Mouse (Mus musculus) testis, adult 2 months (tissue): ENCODE measurements around the gene Lhpp. TPM values are rescaled to one million over a fixed set of nuclear protein-coding genes. Genes with fewer than 3 reads are reported as not detected.

Experiments used
- H3K27ac ChIP-seq: fragments of 200-500 bp; 2 replicates; pipeline ENCODE4 v1.5.1; 2012; ENCODE audit warnings: low read depth, low read length; ENCODE audit not compliant: control insufficient read depth, insufficient read depth
- H3K27me3 ChIP-seq: fragments of 200-500 bp; 2 replicates; pipeline ENCODE4 v1.6.1; 2012; ENCODE audit warnings: mild to moderate bottlenecking, low read length, moderate library complexity; ENCODE audit not compliant: control insufficient read depth, insufficient read depth
- H3K36me3 ChIP-seq: fragments of 200-500 bp; 2 replicates; pipeline ENCODE4 v1.6.1; 2012; ENCODE audit warnings: mild to moderate bottlenecking, low read length; ENCODE audit not compliant: control insufficient read depth, insufficient read depth
- H3K4me1 ChIP-seq: fragments of 200-500 bp; 2 replicates; pipeline ENCODE4 v1.6.1; 2012; ENCODE audit warnings: low read length; ENCODE audit not compliant: control insufficient read depth, insufficient read depth
- H3K4me3 ChIP-seq: fragments of 200-500 bp; 2 replicates; pipeline ENCODE4 v1.5.1; 2012; ENCODE audit warnings: low read depth, mild to moderate bottlenecking, low read length, moderate library complexity, mixed read lengths; ENCODE audit not compliant: control insufficient read depth
- CTCF ChIP-seq: fragments of 200-500 bp; IDR thresholded peaks from 2 replicates; pipeline ENCODE4 v1.5.1; 2012; ENCODE audit warnings: low read depth, mild to moderate bottlenecking, inconsistent platforms, low read length, moderate library complexity; ENCODE audit not compliant: control insufficient read depth, insufficient read depth, insufficient replicate concordance
- POLR2A ChIP-seq: fragments of 200-500 bp; IDR thresholded peaks from 2 replicates; pipeline ENCODE4 v1.6.1; 2012; ENCODE audit warnings: low read depth, mild to moderate bottlenecking, inconsistent platforms, low read length, moderate library complexity; ENCODE audit not compliant: control insufficient read depth
- polyA plus RNA-seq: library from polyadenylated mRNA; depleted of rRNA; stranded (reverse); fragments of >200 nt; gene quantifications from 2 replicates; pipeline ENCODE4 v1.2.3, GENCODE M21; 2012

Lhpp gene
- polyA plus RNA-seq, 1 experiment: 7.3 TPM

- Histone ChIP-seq H3K4me1 (peaks cover 2% of the 10 kb centered on the region; the same call in 1 of the 2 replicates), H3K36me3 (no peaks in the 10 kb centered on the region), H3K4me3 (no peak overlapping the region), H3K27me3 (no peaks in the 10 kb centered on the region), H3K27ac (no peak overlapping the region)
- TF ChIP-seq CTCF (no peak), POLR2A (no peak)
These were observed 55.4 kb downstream of the Lhpp start for GRCm38 (mm10) chr7:132665664-132666382.

GRCm38 (mm10) chr7:132666516-132666915 is 56.1 kb downstream of the Lhpp start:
- Histone ChIP-seq H3K4me1 (peaks cover 2% of the 10 kb centered on the region; the same call in 1 of the 2 replicates), H3K4me3 (no peak overlapping the region), H3K27me3 (no peaks in the 10 kb centered on the region), H3K36me3 (no peaks in the 10 kb centered on the region), H3K27ac (no peak overlapping the region)
- no peak for TF ChIP-seq POLR2A
- TF ChIP-seq CTCF: no peak

DNA sequence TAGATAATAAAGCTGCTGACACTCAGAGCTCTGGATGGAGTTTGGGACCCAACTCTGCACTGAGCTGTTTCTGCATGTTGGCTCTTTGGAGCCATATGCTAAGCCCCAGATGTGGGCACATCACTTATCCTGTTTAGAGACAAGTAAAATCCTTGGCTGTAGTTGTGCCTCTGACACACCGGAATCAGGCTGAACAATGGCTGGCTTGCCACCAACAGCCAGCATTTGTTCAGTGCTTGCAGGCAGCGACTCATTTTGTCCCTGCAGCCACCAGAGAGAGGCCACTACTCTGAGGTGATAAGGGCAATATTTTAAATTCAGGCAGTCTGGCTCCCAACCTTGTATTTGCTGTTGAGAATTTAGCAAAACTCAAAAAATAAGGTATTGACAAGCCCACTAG is 58.2 kb downstream of the Lhpp start:
- peaks cover 2% of the 10 kb centered on the region; the same call in 1 of the 2 replicates for H3K4me1 ChIP-seq
- H3K27ac ChIP-seq: no peak overlapping the region
- TF ChIP-seq POLR2A: no peak
- no peak for TF ChIP-seq CTCF
- no peak overlapping the region for H3K4me3 ChIP-seq
- H3K27me3 ChIP-seq: no peaks in the 10 kb centered on the region
- H3K36me3 ChIP-seq: no peaks in the 10 kb centered on the region

DNA sequence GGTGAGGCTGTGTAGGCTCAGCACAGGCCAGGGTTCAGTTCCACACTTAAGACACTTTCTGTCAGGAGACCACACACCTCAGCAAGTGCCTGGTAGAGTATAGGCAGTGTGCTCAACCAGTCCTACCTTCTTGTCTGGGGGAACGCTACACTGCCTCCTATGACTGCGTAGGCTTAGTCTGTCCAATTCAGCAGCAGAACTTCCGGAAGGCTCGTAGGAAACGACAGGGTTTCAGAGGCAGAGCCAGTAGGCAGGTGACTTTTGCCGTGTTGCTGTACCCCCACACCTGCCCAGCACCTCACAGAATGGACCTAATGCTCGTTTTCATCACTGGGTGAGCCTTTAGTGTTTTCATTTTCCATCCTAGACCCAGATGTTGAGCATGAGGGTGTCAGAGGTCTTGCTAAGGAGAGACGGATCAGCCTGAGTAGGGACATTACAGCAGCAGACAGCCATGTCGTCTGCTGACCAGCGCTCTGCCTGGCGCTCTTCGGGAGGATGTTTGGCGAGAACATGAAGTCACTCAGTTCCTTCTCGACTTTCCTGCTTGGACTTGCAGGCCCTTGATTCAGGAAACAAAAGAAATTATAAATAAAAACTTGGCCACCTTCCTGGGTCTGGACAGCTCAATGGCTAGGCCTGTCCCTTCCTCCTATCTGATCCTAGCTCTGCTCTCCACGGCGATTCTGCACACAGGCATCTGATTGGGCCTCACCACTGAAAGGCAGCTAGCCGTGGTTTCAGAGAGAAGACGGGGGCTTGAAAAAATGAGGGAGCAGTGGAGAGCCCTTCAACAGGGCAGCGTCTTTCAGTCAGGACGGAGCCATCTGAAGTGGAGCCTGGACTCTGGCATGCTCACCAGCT is 59.8 kb downstream of the Lhpp start:
- no peaks in the 10 kb centered on the region for H3K27me3 ChIP-seq

DNA sequence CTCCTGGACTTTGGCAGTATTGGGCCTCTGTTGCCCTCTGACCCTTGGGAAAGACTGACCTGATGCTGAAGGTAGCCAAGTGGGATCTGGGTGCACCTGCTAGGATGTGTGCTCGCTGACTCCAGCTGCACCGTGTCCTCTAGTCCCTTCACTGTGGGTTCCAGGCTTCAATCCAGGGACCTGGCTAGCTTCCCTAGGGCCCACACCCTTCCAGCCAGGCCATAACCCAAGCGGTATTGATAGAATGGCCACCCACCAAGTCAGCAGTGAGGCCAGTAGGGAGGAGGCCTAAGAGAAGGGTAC is 60.4 kb downstream of the Lhpp start:
- Histone ChIP-seq H3K27ac (peak overlapping the region; percentile 48), H3K27me3 (no peaks in the 10 kb centered on the region), H3K36me3 (no peaks in the 10 kb centered on the region), H3K4me1 (peaks cover 2% of the 10 kb centered on the region; the same call in 1 of the 2 replicates), H3K4me3 (no peak overlapping the region)
- TF ChIP-seq CTCF (no peak), POLR2A (no peak)

More for the DNA sequence above, 59.8 kb downstream of the Lhpp start:
- no peak for TF ChIP-seq CTCF
- TF ChIP-seq POLR2A: no peak
- Histone ChIP-seq H3K27ac (peak overlapping the region; percentile 75), H3K4me1 (peaks cover 2% of the 10 kb centered on the region; the same call in 1 of the 2 replicates), H3K36me3 (no peaks in the 10 kb centered on the region), H3K4me3 (no peak overlapping the region)

DNA sequence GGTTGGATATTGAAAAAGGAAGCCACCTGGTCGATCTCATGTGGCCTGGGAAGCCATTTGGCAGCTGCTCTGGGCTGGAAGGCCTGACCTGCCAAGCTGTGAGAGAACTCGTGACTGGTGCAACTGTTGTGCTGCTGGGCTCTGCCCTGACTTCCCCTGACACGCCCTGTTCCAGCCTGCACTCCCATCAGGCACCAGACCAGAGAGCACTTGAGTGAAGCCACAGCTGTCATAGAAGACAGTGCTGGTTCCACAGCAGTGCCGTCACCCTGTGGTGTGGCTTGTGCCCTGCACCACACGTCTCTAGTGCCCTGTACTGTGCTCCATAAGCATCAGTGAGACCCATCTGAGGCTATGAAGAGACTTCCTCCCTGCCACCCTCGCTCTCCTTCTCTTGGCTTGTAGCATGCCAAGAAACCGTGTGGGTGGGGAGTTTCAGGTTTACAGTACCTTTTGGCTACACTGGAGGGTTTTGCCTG is 62.1 kb downstream of the Lhpp start:
- peaks cover 2% of the 10 kb centered on the region; the same call in 1 of the 2 replicates for H3K4me1 ChIP-seq
- TF ChIP-seq POLR2A (no peak), CTCF (no peak)
- no peaks in the 10 kb centered on the region for H3K27me3 ChIP-seq
- H3K27ac ChIP-seq: no peak overlapping the region; the same call in 1 of the 2 replicates
- H3K4me3 ChIP-seq: no peak overlapping the region
- no peaks in the 10 kb centered on the region for H3K36me3 ChIP-seq

GRCm38 (mm10) chr7:132673931-132674755 is 63.7 kb downstream of the Lhpp start:
- Histone ChIP-seq H3K27me3 (no peaks in the 10 kb centered on the region), H3K27ac (no peak overlapping the region; the same call in 1 of the 2 replicates), H3K4me1 (peaks cover 2% of the 10 kb centered on the region; the same call in 1 of the 2 replicates), H3K36me3 (no peaks in the 10 kb centered on the region), H3K4me3 (no peak overlapping the region)
- no peak for TF ChIP-seq POLR2A
- TF ChIP-seq CTCF: peak; percentile 43; the same call in 1 of the 2 replicates
